Mouse (Mus musculus): ENCODE measurements around the gene Rnf123. TPM values are rescaled to one million over a fixed set of nuclear protein-coding genes. Genes with fewer than 3 reads are reported as not detected.
A peak's percentile ranks its signal among the peaks of the same experiment; 100 is the strongest.

Rnf123 gene
- 64.5 and 75.3 TPM in 2 replicates for total RNA-seq (2014; fragmentation: Nextera tagmentation)
- total RNA-seq (2017) = 29.7 and 30.3 TPM in 2 replicates

DNA sequence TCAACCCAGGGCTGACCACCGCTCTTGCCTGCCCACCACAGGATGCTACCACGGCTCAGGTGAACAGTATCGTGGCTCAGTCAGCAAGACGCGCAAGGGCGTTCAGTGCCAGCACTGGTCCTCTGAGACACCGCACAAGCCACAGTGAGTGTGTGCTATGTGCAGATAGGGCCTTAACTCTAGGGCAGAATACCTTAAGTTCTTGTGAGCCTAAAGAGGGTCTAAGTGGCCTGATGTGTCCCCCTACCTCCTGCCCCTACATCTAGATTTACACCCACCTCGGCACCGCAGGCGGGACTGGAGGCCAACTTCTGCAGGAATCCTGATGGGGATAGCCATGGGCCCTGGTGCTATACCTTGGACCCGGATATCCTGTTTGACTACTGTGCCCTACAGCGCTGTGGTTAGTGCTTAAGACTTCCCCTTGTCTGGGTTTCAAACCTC, at the start of gene Rnf123:
Rnf123 (minus strand) TSS at position 359 of the 444 bp plus-strand sequence.
- ATAC-seq (replicated peaks; ENCODE audit: poor library complexity, severe bottlenecking) = peak; percentile 35

- no peak for ATAC-seq (replicated peaks; ENCODE audit: poor library complexity, severe bottlenecking)
These were observed 49.2 kb upstream of the Rnf123 start for GRCm38 (mm10) chr9:108132373-108132772.

- ATAC-seq (replicated peaks; ENCODE audit: poor library complexity, severe bottlenecking) = no peak
These were observed 48.4 kb upstream of the Rnf123 start for GRCm38 (mm10) chr9:108131502-108131901.

DNA sequence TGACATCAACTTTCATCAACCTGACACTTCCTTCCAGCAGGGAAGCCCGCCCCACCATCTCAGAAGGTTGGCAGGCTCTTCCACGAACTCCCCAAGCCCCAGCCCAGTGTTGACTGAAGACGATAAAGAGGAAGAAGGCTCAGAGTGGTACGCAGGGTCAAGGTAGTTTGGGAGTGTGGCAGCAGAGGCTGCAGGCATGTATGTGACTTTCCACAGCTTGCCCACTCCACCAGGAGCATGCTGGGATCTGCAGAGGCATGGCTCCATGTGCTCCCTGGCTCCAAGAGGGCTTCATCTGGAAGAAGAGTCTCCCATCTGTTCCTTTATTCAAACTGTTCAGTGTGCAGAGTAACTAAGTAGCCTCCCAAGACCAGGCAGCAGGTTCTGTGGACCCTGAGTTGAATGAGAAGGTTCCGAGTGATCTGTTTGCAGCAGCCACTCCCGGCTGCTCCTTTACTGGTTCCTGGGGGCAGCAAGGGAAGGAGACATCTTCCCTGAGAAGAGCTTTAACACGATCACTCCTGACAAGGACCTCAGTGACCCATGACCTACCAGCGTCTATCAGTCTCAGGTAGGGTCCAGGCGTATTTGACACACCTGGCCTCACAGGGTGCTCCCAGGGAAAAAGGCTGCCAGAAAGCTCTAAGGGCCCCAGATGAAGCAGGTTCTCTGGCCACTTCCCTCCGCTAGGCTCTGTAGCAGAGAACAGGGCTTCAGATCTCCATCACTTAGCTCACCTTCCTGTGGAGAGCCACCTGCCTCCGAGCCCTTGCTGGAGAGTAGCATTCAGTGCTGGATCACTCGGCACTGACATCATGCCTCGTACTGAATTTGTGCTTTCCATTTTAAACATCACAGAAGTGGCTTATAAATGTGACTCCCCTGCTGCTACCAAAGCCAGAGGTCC, 46.1 kb upstream of the Rnf123 start:
- ATAC-seq (replicated peaks; ENCODE audit: poor library complexity, severe bottlenecking) = peak; percentile 52; the same call in 1 of the 2 replicates

GRCm38 (mm10) chr9:108128248-108128647, 45.1 kb upstream of the Rnf123 start:
- ATAC-seq (replicated peaks; ENCODE audit: poor library complexity, severe bottlenecking) = no peak

DNA sequence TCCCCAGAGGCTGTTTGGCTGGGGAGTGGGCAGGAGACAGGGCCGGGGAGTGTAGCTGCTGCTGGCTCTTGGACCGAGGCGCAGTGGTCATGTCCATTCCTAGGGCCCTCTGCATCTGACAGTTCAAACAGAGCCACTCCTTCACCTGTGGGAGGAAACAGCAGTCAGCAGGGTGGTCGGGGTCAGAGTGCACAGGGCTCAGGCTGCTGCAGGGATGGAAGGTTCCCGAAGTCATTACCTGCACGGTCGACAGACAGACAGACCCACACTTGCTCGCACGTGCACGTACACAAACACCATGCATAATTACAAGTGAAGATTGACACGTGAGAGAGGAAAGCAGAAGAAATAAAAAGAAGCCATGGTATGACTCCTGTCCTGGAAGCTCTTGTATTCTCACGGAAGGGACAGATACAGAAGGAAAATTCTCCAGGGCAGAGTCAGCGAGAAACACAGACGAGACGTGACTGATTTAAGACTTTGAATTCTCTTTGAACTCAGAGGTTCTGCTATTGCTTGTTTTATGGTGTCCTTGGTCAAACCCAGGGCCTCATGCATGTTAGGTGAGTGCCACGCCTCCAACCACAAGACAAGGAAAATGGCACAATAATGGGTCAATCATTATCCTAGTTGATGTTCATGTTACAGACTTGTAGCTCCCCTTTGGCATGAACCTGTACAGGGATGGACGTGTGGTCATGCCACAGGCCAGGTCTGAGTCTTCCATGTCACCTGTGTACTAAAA, 43.5 kb upstream of the Rnf123 start:
- ATAC-seq (replicated peaks; ENCODE audit: poor library complexity, severe bottlenecking) = no peak

DNA sequence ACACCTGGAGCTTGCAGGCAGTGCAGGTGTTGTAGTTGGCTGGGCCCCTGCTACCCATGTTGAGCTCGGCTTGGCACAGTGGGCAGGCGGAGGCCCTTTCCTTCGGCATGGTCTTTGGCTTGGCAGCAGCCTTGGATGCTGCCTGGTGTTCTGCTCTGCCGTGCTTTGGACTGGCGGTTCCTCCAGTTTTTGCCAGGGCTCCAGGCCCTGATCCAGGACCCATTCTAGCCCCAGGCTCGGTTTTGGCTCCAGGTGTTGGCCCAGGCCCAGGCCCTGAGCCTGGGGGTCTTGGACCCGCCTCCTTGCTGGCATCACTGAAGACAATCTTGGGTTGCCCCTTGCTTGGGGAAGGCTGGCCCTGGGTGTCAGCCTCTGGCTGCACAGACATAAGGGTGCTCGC, 42.6 kb upstream of the Rnf123 start:
- no peak for ATAC-seq (replicated peaks; ENCODE audit: poor library complexity, severe bottlenecking)

DNA sequence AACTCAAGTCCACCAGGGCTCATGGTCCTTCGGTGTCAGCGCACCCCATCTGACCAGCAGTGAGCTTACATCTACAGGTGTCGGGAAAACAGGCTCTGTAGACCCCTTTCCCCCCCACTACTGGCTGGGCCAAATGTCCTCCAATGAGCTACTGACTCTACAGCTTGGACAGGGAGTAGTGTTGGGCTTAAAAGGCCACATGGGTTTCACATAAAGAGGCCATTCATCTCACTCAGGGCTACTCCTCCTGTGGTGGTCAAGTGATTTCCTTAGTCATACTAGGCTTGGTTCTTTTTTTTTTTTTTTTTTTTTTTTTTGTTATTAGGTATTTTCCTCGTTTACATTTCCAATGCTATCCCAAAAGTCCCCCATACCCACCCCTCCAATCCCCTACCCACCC, 40.8 kb upstream of the Rnf123 start:
- no peak for ATAC-seq (replicated peaks; ENCODE audit: poor library complexity, severe bottlenecking)

DNA sequence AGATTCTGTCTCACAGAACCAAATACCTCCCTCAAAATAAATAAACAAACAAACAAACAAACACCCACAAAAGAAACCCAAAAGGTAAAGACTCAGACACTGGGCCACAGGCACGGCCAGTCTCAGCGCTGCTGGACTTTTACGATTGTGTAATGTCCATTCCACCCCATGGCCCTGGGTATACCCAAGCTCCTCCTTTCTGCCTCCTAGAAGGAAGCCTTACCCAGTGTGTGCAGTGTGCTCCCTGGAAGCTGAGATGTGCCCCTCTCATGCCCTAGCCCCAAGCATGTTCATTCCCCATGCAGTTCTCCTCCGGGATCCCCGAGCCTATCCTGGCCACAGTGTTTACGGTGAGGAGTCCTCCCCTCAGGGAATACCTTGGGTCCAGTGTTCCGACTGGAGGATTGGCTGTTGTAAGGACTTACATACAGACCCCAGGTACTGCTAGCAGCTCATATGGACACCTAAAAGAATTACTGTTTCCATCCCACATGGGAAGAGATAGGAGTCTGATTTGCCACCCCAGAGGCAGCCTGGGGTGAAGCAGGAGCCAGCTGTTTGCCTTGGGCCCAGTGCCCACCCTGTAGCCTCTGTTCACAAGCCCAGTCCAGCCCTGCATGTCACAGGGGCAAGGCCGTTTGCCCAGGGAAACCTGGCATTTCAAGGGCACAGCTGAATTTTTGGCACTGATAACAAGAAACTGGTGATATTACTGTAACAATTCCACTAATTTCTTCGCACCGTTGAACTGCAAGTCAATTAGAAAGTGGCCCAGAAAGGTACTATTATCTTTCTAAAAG, 38.2 kb upstream of the Rnf123 start:
- peak; percentile 41 for ATAC-seq (replicated peaks; ENCODE audit: poor library complexity, severe bottlenecking)

GRCm38 (mm10) chr9:108120671-108121070, 37.5 kb upstream of the Rnf123 start:
- peak; percentile 97 for ATAC-seq (replicated peaks; ENCODE audit: poor library complexity, severe bottlenecking)

DNA sequence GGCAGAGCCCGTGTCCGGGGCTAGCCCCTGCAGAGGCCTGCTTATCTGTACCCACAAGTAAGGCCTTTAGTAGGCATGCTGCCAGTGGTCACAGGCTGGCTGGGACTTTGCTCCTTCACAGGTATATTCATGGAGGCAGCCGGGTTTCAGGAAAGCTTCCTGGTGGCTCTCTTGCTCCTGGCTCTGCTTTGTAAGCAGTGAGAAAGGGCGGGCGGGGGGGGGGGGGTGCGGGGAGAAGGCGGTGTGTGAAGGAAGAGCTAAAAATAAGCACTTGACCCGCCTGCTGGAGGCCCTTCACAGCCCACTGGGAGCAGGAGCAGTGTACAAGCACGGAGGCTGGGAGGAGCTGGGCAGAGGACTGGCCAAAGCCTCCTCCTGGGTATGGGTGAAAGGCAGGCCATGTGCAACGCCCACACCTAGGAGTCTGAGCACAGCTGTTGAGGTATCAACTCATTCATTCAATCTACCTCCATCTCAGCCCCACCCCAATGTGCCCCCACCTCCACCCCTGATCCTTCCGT, 36.8 kb upstream of the Rnf123 start:
- no peak for ATAC-seq (replicated peaks; ENCODE audit: poor library complexity, severe bottlenecking)

DNA sequence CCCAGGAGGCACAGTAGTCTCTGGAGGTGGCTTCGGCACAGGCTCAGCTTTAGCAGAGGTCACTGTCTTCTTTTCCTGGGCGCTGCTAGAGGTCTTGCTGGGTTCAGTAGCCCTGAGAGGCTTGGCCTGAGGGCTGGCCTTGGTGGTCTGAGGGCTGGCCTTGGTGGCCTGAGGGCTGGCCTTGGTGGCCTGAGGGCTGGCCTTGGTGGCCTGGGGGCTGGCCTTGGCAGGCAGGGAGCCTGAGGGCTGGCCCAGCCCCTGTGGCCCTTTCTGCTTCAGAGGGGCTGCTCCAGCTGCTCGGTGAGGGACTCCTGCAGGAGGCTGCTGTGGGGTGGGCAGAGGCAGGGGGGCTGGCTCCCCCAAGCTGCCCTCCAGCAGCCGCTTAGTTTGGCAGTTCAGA, 34.0 kb upstream of the Rnf123 start:
- no peak for ATAC-seq (replicated peaks; ENCODE audit: poor library complexity, severe bottlenecking)

- ATAC-seq (replicated peaks; ENCODE audit: poor library complexity, severe bottlenecking) = no peak
These were observed 32.3 kb upstream of the Rnf123 start for GRCm38 (mm10) chr9:108115290-108116077.

- ATAC-seq (replicated peaks; ENCODE audit: poor library complexity, severe bottlenecking) = no peak
These were observed 29.7 kb upstream of the Rnf123 start for GRCm38 (mm10) chr9:108112719-108113340.

DNA sequence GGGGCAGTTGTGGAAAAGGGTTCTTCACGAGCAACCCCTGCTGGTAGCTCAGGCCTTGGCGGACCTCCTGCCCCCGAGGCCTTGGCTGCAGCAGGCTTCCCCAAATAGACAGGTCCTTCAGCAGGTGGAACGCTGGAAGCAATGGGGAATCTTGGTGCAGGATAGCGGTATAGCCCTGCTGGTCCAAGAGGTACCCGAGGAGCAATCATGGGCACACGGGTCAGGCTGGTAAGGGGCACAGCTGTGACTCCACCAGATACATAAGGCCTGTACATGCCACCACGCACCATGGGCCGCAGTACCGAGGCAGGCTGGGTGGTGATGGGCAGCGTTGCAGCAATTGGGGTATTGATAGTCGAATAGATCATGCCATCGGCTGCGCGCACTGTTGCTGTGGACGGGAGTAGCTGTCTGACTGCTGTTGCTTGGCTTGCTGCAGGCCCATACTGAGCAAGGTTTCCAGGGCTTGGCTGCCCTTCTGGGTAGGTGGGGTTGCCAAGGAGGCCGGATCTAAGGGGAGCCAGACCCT, 28.5 kb upstream of the Rnf123 start:
- no peak for ATAC-seq (replicated peaks; ENCODE audit: poor library complexity, severe bottlenecking)

DNA sequence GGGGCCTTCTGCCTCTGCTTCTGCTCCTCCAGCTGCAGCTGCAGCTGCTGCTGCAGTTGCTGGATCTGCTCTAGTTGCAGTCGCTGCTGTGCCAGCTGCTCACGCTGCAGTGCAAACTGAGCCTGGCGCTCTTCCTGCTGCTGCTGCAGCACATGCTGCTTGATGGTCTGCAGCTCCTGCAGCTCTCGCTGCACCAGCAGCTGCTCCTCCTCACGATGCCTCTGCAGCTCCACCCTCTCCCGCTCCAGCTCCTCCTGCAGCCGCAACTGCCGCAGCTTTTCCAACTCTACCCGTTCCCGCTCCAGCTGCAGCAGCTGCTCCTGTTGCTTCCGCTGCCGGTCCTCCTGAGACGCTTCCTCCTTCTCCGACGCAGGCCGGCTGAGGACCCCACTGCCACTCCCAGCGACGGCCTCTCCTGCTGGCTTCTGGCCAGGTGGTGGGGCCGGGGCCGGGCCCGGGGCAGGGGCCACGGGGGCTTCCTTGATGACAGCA, 28.0 kb upstream of the Rnf123 start:
- peak; percentile 55 for ATAC-seq (replicated peaks; ENCODE audit: poor library complexity, severe bottlenecking)

GRCm38 (mm10) chr9:108110160-108110559, 27.0 kb upstream of the Rnf123 start:
- ATAC-seq (replicated peaks; ENCODE audit: poor library complexity, severe bottlenecking) = no peak

DNA sequence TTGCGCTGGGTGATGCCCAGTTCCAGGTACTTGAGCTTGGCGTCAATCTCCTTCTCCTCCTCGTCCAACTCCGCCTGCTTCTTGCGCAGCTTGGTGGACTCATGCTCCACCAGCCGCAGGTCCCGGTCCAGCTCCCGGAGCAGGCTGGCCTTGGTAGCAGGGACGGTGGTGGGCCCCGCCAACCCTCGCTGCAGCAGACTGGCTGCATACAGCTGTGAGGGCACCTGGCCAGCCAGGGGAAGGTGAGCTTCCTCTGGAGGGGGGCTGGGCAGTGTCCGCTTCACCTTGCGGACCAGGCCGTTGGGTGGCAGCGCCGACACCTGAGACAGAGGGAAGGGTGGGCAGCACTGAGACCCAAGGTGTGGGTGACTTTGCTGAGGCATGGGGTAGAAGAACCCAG, 24.7 kb upstream of the Rnf123 start:
- no peak for ATAC-seq (replicated peaks; ENCODE audit: poor library complexity, severe bottlenecking)

DNA sequence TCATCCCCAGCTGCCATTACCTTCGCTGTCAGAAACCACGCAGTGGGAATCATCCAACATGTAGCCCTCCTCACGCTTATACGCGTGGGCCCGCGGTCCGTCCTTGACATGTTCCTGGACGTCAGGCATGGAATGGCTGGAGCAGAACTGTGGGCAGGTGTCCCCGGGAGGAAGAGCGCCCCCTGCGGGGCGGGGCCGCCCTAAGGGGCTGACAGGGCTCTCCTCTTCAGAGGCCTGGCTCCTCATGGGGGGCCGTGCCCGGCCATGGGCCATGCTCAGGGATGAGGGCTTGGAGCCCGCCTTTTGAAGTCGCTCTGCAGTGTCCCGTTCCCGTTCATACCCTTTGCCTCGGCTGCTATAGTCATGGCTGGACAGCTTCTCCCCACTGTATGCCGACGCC, 22.9 kb upstream of the Rnf123 start:
- no peak for ATAC-seq (replicated peaks; ENCODE audit: poor library complexity, severe bottlenecking)
